Mouse (Mus musculus): ENCODE results near the gene Ptk7.

DNA sequence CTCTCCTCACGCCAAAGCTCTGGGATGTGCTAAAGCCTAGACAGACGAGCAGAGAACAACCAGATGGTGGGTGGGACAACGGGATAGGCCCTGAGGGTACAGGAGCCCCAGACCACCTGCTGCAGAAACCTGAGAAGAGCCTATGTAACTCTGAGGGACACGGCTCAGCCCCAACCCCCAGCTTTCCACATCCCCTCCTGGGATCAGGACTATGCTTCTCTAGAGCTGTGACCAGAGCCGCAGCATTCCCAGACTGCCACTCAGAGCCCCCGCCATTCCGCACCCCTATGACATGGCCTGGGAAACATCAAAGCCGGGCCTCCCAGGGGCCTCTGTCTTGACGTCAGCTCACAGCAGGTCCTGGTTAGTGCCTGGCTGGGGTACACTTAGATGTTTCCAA is 34.7 kb downstream of the Ptk7 start:
- TF ChIP-seq POLR2A (IDR thresholded peaks at IDR 0.05; ENCODE audit: control insufficient read depth, extremely low read depth, insufficient read depth, low read length, poor library complexity) (no peak), CTCF (IDR thresholded peaks at IDR 0.05; ENCODE audit: borderline replicate concordance, control insufficient read depth, extremely low read depth, insufficient read depth, low read length, poor library complexity) (no peak)
